Mouse (Mus musculus) heart, postnatal 25 days (tissue): Measurements from ENCODE around the gene Mum1l1. TPM values are rescaled to one million over a fixed set of nuclear protein-coding genes. Genes with fewer than 3 reads are reported as not detected.
"Not testable (repeated sequence)": the region's sequence is repeated elsewhere in the genome, so short reads cannot be mapped to it uniquely, and the experiment has no call there.

Experiments
- DNase-seq: peaks from one replicate; pipeline ENCODE4 v3.0.0; 2022; ENCODE audit warnings: low spot score
- intact Hi-C: fragments of 180-260 bp; cut with DNase I; formaldehyde crosslinking; loops from one replicate; pipeline ENCODE4 v1.15.1; 2025
- total RNA-seq, 2 experiments: library from RNA; stranded (reverse); gene quantifications; 2 replicates each; pipeline ENCODE4 v1.2.3; 2021

Mum1l1 gene
- 1 to 10 TPM; 2.1 to 2.4 TPM for total RNA-seq

DNA sequence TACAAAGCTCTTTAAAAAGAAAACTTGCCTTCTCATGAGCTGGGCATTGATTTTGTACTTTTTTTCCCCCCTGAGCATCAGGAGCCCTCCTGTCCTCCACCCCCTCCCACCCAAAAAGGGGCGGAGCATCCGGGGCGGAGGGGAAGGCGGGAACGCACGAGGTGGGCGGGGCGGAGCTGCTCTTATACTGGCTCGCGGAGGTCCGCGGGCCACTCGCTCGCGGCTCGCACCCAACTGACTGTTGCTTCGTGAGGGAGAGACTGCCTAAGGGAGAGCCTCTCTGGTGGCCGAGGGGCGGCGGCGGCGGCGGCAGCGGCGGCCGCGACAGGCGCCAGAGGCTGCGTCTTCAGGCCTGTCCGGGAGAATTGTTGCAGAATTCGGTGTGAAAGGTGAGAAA lies at the start of gene Mum1l1:
Gene Mum1l1 (plus strand): TSS at position 214 of the 397 bp plus-strand sequence.
- peak; percentile 49 for DNase-seq
- intact Hi-C loops = no loop called here

DNA sequence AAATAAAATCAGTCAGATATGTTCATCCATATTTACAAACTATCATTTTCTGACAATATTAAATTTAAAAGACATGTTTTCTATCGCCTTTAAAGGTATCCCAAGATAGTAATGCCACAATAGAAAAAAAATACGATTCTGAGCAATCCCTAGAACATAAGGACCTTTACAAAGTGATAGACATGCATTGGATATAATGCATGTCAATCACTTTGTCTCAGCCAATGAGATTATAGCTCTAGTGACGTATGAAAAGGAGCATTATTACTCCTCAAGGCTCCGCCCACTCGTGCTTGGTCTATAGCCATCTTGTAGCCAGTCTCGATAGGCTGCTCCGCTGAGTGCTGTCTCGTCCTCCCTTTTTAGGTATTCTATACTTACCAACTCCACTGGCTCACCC lies 30.9 kb upstream of the Mum1l1 start, which contains the start of gene 4933428M09Rik:
Gene 4933428M09Rik (plus strand): TSS at position 301 of the 400 bp plus-strand sequence.
- intact Hi-C loops = no loop called here
- no peak for DNase-seq

DNA sequence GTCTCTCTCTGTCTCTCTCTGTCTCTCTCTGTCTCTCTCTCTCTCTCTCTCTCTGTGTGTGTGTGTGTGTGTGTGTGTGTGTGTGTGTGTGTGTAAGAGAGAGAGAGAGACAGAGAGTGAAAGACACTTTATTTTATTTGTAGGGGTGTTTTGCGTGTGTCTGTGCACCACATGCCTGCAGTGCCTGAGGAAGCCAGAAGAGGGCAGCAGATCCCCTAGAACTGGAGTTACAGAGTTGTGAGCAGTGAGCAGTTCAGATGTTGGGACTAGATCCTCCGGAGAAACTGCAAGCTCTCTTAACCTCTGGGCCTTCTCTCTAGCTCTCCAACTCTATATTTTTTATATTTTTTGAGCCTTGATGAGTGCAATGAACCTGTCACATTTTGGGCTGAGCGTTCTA lies 18.3 kb upstream of the Mum1l1 start:
- DNase-seq = not testable (repeated sequence)

DNA sequence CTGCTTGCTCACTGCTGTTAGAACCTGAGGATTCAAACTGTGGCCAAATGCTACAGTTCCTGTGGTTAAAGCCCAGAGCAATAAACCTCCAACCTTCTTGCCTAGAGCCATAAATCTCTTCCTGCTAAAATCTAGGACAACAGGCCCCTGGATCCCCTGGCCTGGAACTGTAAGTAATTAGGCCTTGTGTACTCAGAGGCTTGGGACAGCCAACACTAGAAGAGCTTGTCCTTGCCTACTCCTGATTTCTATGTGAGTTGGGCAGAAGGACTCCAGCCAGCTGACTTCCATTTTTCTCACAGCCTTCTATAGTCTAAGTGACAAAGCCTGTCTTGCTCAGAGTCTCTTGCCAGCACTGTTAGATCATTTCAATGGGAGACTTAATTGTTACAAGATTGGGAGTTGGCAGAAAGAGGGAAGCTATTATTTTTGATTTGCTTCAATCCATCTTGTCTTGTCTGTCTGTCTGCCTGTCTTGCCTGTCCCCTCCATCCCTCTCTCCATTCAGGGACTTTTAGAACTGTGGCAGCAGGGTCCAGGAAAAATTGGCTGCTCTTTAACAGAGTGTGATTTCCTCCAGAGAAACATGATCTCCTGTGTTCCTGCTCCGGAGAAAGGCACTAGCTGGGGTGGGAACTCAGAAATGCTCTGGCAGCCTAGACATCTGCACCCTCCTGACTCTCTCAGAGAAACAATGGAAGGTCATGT lies 15.1 kb upstream of the Mum1l1 start:
- intact Hi-C loops = no loop called here
- DNase-seq = no peak

More for the DNA sequence above, 18.3 kb upstream of the Mum1l1 start:
- intact Hi-C loops = not testable (repeated sequence)

DNA sequence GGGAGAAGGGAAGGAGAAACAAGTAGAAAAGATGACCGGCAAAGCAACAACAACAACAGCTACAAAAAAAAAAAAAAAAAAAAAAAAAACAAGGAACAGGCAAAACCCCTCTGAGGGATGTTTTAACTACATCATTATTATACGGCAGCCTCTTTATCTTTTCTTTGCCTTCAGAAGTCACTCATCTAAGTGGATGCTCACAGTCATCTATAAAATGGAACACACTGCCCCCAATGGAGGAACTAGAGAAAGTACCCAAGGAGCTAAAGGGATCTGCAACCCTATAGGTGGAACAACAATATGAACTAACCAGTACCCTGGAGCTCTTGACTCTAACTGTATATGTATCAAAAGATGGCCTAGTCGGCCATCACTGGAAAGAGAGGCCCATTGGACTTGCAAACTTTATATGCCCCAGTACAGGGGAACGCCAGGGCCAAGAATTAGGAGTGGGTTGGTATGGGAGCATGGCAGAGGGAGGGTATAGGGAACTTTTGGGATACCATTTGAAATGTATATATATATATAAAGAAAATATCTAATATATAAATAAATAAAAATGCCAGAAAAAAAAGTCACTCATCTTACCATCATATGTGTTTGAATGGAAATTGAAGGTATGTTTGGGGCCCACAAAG lies 532 bp upstream of the Mum1l1 start:
- intact Hi-C loops, DNase-seq: not testable (repeated sequence)

DNA sequence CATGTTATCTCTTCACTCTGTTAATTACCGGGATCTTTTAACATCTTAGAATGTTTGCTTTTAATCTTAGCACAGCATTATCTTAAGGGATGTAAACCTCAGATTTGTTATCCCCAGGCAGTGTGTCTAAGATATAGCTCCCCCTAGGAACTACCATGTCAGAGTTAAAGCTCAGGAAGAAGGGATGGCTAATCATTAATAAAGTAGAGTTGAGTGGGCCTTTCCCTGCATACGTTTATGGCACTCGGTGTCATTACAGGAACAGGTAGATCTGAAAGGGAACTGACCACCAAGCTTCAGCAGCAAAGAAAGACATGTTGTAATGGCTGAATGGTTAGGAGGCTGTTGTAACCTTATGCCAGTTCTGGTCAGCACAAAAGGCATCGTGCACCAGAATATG lies 4.9 kb downstream of the Mum1l1 start:
- intact Hi-C loops = no loop called here
- no peak for DNase-seq

DNA sequence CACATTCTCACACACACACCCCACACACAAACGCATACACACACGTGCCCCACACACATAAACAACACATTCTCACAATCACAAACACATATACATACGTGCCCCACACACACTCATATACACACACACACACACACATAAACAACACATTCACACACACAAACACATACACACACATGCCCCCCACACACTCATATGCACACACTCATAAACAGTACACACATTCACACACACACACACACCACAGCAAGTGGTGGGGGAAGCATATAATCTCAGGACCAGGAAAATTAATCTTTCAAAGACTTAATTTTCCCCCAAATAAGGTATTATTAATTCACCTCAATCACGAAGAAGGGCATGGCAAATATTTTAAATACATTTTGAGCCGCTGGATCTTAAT lies 6.6 kb downstream of the Mum1l1 start:
- intact Hi-C loops = no loop called here
- no peak for DNase-seq

DNA sequence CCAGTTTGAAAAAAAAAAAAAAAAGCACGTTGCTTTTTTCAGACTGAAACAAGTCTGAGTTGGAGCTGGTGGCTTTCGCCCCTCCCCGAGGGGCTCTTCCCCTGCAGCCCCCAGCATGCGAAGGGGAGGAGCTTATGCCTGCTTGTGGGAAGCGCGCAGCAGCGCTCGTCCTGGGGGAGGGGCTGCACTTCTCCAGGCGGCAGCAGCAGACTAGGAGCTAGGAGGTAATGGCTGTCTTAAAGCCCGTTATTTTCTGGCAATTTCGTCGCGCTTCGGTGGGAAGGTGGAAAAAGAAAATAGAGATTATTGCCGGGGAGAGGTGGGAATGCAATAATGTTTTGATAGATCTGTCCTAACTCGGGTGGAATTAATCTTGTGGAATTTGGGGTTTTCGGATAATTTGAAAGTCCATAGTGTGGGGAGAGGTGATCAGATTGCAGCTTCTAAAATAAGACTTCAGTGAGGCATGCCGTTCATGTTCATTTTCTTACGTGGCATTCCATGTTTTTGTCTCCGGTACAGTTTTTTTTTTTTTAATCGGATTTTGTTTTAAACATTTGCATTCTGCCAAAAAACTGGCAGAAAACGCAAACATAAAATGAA lies 7.2 kb downstream of the Mum1l1 start:
- peak; percentile 2 for DNase-seq
- intact Hi-C loops = no loop called here

DNA sequence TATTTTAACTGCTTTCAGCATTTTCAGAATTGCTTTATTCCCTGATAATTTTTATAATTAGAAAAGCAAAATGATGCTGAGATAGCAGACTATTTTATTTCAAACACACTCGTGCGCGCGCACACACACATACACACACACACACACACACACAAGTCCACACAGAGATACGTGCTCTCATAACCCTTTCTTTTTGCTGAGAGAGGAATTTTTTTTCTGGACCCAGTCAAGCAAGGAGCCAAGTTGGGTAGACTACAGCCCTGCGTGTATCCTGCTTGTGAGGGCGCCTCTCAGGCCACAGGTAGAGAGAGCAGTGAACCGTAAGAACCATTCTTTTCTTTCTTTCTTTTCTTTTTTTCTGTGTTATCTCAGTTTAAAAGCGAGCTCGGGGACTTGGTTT lies 7.9 kb downstream of the Mum1l1 start:
- intact Hi-C loops = no loop called here
- no peak for DNase-seq

DNA sequence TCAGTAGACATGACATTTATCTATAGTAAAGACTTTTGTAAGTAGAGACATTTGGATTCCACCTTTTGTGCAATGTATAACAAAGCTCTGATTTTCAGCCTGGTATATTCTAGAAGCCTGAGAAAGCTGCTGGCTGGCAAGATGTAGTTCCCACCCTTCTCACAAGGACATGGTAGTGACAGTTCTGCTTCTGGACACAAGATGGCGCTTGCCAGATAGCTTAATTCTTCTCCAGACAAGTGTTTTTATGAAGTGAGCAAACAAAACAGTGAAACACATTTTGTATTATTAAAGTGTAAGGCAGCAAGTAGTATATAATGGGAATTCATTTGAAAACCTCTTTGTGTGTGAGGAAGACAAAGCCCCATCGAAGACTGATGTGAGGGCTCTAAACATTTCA lies 9.2 kb downstream of the Mum1l1 start:
- intact Hi-C loops = no loop called here
- no peak for DNase-seq

DNA sequence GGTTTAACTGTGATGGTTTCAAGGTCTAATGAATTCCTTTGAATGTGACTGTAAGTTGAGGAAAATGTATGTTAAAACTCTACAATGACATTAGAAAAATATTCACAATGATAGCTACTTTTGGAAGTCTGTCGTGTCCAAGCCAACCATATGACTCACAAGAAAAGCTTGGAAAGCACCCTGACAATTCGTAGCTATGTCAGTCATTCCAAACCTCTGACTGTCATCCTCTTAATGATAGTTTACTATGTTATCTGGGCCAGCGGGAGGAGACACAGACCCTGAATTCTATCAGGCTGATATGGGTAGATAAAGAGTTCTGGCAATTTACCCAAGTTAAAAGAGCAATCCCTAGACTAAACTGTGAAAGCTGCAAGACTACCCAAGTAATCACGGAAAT lies 11.0 kb downstream of the Mum1l1 start:
- intact Hi-C loops = no loop called here
- no peak for DNase-seq

DNA sequence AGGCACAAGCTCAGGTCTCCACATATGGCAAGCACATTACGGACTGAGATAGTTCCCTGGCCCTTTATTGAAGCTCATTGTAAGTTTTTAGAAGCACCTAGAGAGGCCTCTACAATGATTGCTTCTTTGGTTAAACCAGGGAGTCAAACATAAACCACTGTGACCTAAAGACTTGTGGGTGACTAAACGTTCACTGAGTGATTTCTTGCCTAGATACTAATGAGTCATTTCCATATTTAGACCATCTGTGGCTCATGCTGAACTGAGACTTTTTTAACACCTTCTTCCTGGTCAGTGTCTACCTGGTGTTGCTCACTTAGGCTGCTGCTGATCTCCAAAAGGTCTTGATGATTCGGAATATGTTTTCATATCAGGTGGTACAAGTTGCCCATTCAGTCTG lies 12.1 kb downstream of the Mum1l1 start:
- intact Hi-C loops = no loop called here
- DNase-seq = no peak

DNA sequence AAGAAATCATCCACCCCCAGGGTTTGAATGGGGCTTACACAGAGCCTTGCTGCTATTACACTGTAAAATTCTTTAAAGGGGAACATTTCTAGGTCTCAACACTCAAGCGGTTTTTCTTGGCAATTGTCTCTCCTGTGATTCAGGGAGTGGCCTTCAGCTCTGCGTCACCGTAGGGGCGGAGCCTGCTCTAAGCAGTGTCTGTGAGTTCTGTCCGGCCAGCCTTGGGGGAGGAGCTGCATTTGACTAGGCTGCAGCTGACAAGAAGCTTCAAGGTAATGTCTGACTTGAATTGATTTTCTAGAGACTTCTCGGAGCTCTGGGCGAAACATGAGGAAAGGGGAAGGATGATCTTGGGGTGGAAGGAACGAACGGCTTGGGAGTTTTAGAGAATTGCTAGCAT lies 21.3 kb downstream of the Mum1l1 start:
- intact Hi-C loops = no loop called here
- DNase-seq = peak; percentile 23

DNA sequence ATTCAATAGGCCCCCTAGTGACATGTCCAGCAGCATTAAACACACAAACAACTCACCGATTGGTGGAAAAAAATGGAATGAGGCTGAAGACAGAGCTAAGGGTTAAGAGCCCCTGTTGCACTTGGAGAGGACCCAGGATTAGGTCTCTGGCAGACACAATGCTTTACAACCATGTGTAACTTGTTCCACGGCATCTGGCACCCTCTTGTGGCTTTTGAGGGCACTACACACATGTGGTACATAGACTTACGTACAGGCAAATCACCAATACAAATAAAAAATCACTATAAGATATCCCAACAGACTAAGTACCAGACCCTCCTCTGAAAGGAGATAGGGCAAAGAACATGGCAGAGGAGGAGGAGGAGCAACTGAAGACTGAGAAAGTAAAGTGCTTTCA lies 37.5 kb downstream of the Mum1l1 start:
- no peak for DNase-seq
- intact Hi-C loops = no loop called here

DNA sequence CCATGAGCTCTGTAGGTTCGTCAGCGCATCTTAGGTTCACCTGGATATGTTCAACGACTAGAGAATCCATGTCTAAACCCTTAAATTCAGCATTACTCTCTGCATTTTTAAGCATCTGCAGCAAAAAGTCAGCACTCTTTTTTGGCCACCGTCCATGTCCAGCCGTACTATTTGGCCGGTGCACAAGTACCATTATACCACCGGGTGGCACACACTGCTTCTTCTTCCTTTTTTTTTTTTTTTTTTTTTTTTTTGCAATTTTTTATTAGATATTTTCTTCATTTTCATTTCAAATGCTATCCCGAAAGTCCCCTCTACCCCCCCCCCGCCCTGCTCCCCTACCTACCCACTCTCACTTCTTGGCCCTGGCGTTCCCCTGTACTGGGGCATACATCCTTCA lies 47.2 kb downstream of the Mum1l1 start:
- DNase-seq = no peak
- intact Hi-C loops = no loop called here

DNA sequence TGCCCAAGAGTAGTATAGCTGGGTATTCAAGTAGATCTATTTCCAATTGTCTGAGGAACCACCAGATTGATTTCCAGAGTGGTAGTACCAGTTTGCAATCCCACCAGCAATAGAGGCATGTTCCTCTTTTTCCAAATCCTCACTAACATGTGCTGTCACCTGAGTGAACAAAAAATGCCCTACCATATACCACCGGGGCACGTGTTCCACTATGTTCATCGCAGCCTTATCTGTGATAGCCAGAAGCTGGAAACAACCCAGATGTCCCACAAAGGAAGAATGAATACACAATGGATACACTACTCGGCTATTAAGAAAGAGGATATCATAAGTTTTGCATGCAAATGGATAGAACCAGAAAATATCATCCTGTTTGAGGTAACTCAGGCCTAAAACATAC lies 72.1 kb downstream of the Mum1l1 start:
- intact Hi-C loops = no loop called here

More for the DNA sequence above, 72.1 kb downstream of the Mum1l1 start:
- no peak for DNase-seq

Other genes starting within 250 kb of the Mum1l1 start
- not detected for gene Serpina7, start 124.8 kb upstream of the Mum1l1 start, total RNA-seq
- gene 4930513O06Rik, start 123.8 kb upstream of the Mum1l1 start, total RNA-seq = not detected
- not detected for gene 4933428M09Rik, start 30.8 kb upstream of the Mum1l1 start, total RNA-seq
- gene Trap1a, start 123.6 kb downstream of the Mum1l1 start, total RNA-seq = not detected